Mouse (Mus musculus): ENCODE data around the gene Fbxo36.

Gene Fbxo36

DNA sequence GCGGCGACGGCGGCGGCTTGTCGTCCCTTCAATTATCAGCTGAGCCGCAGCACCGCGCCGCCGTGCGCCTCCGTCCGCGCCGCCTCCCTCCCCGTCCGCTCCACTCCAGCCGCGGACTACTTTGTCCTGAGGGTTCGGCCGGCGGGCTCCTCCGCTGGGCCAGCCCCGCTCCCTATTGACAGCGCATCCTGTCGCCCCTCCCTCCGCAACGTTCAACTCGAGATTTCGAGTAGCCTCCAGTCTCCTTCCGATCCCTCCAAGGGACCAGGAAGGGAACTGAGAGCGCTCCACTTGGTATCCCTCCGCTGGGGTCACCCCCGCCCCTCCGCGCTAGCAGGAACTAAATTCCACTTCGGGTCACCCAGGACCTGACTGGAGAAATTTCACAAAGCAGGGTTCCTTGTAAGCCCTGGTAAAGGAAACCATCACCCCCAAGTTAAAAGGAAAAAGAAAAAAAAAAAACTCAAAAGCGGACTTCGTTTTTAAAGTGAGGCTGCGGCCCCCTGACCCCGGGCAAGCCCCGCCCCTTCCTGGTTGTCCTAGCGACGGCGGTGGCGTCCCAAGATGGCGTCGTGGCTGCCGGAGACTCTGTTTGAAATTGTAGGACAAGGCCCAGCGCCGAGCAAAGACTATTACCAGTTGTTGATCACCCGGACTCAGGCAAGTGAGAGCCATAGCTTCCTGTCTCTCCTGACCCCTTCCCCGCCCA lies at the start of gene Fbxo36:
TSS of gene Fbxo36 (plus strand) at position 533 of the 709 bp plus-strand sequence.
- DNase-seq (ENCODE audit: low read depth, low spot score) = peak; percentile 79

DNA sequence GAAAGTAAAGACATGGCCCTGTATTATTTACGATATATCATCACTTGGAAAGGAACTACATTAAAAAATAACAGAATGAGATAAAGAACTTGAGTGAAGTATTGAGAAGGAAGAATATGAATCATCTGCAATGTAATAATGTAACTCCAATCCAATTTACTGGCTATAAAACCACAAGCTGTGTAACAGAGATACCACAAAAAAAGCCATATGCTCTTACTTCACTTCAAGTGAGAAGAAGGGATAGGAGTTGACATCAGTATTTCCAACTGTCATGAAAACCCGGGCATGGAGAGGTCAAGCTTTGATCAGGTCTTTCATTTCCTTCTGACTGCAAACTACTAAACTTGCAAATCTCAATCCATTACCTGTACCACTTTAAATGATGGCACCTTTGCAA lies 48.2 kb upstream of the Fbxo36 start:
- no peak for DNase-seq (ENCODE audit: low read depth, low spot score)

DNA sequence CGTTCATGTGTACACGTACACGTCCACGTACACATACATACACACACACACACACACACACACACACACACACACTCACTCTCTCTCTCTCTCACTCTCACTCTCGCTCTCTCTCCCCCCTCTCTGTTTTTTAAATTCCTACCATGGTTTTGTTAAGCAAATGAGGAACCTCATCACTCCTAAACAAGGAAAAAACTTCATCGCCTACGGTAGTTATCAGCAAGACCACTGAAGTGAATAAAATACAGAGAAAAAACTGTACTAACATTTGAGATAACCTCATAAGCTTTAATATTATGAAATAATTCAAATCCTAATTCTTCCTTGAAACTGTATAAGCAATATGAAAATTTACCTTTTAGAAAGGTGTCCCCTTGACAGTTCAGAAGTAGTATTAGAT lies 44.3 kb upstream of the Fbxo36 start:
- no peak for DNase-seq (ENCODE audit: low read depth, low spot score)

DNA sequence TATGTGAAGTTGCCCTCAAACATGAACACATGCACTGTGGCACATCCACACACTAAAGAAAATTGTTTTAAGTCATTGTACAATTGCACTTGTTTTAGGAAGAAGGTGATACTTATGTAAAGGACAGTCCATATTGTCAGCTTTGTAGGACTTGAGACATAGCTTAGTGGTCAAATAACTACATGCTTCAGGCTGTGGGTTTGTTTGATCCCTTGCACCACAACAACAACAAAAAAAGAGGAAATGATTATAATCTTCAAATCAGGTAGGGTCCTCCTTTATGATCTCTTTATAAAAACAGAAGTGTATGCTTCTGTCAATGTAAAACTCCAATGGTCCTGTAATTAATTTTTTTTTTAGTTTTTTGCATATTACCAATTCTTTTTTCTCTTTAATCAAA lies 40.5 kb upstream of the Fbxo36 start:
- DNase-seq (ENCODE audit: low read depth, low spot score) = no peak

DNA sequence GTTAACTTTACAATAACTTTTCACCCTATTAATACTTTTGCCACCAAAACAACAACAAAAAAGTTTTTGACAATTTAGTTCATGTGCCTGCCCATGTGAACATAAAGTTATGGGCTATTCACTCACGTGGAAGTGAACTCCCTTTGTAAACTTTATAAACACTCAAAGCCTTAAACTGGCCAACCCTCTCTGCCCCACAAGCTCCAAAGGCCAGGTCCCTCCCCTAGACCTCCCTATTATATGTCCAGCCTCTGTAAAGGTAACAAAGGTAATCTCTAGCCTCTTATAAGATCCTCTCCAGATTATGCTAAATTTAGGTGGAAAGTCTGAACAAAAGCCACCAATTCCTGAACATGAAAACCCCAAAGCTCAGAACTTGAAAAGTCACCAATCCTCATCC lies 35.9 kb upstream of the Fbxo36 start:
- no peak for DNase-seq (ENCODE audit: low read depth, low spot score)

DNA sequence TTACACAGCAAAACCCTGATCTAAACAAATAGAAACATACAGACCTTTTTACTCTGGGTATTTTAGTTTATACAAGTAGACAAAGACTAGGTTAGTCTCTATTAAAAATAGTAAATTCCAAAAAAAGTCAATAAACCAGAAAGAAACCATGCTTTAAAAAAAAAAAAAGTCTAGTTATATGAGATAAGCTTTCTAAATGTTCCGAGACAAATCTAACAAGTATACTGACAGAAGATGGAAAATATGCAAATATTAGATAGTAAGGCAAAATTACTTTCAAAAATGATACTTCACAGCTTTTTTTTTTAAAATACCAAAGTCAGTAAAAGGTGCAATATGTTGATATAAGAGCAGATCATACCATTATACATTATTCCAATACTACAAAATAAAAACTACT lies 22.0 kb upstream of the Fbxo36 start:
- DNase-seq (ENCODE audit: low read depth, low spot score) = no peak

DNA sequence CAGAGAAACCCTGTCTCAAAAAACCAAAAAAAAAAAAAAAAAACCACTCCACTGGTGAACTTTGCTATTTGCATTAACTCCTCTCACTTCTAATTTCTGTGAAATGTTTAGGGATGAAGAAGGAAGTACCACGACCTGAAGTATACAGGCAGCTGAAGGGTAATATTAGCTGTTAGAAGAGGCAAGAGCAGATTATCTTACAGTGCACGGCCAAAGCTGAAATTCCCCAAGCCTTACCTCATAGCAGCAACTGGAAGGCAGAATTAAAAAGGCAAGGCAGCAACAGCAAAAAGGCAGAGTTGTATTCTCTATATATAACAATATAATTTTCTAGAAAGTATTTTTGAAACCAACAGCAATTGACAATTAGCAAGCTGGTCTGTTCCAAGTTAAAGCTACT lies 14.6 kb upstream of the Fbxo36 start:
- no peak for DNase-seq (ENCODE audit: low read depth, low spot score)

DNA sequence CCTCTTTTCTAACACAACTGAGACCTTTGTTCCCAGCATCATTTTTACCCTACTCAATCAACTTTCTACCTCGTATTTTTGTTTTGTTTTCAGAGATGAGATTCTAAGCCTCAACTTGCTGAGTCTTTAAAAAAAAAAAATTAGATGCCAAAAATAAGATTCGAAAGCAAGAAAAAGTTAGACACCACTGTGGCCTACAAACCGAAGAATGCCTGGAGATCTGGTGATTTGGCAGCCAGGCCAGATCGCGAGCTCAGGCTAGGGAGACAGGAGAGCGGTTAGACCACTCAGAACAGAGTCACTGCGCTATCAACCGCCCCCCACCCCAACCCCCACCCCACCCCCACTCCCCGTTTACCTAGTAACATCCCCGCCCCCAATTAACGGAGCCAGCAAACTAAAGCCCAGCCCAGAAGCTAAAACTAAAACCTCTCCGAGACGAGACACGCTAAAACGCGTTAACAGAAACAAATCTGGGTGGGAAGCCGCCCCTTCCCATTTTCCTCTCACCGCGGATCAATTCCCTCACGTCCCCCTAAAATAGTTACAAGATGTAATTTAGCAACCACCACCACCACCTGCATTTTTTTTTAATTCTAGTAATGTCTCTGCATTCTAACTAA lies 2.0 kb upstream of the Fbxo36 start:
- no peak for DNase-seq (ENCODE audit: low read depth, low spot score)

DNA sequence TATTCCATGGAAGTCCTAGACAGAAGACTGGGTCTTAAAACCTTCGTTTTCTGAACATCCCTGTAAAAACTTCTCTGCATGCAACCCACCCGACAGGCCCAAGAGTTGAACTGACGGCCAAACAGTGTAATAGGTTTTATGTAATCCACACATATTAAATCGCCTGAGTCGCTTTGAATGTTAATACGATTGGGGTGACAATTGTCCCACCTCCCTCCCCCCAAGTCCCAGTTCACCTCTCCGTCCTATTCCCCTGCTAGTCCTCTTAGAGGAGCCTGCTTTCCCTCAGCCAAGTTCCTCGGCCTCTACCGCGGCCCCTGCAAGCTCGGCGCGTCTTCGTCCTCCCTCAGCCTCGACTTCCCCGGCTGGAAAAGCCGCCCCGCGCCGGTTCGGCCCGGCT lies 1.5 kb upstream of the Fbxo36 start:
- peak; percentile 26 for DNase-seq (ENCODE audit: low read depth, low spot score)

DNA sequence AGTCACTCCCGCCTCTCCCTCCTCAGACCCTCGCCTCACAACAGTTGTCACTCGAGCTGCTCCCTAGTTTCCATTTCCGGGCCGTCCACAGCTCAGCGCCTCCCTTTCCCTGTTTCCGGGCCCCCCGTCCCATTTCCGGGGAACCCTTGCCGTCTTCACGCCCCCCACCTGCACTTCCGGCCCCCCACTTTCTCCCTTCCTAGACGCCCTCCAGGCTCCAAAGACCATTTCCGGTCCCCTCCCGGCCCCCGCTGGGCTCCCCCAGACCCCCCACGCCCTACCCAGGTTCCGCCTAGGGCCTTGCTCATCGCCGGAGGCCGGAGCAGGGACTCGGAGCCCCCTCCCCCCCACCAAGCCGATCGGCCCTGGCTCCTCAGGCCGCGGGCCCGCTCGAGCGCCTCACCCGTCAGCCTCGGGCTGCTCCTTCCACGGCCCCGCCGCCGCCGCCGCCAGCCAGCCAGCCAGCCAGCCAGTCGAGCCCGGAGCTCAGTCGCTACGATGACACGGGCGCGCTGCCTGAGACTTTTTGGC lies 955 bp upstream of the Fbxo36 start:
- no peak for DNase-seq (ENCODE audit: low read depth, low spot score)

DNA sequence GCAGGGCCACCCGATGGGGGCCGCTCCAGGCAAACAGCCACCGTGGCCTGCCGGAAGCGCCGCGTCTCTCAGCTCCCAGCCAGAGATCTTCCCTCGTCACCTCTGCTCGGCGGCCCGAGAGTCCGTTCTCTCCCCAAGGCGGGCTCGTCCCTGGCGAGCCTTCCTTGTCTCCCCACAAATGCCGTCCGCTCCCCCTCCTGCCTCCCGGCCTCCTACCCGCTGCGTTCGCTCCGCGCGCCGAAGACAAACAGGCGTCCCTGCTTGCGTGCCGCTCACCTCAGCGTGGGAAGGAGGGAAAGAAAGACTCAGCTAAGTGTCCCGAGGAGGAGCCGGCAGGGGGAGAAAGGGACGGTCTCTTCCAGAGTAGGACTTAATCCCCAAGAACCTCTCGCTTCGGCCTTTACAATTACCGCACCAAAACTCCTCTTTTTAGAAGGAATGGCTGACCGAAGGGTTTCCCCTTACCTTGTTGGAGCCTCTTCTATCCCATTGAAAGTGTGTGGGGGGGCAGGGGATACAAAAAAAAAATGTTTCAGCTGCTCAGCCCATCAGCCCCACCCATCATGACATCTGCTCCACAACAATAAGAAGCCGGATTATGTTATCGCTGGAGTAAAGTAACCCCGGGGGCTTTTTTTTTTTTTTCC lies 500 bp downstream of the Fbxo36 start, which contains the start of gene Trip12:
TSS of gene Trip12 (minus strand) at position 499 of the 647 bp plus-strand sequence.
- no peak for DNase-seq (ENCODE audit: low read depth, low spot score)

DNA sequence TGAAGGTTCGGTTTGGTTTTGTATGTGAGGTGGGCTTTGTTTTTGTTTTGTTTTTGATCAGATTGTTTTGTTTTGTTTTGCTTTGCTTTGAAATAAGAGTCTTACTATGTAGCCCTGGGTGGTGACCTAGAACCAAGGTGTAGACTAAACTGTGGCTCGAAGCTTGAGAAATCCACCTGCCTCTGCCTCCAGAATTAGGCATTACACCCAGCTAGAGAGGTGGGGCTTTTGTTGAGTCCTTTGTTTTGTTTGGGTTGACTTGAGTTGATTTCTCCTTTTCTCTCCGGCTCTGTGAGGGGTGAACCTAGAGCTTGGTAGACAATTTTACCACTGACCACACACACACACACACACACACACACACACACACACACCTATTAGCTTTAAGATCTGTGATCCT lies 1.4 kb downstream of the Fbxo36 start:
- no peak for DNase-seq (ENCODE audit: low read depth, low spot score)

DNA sequence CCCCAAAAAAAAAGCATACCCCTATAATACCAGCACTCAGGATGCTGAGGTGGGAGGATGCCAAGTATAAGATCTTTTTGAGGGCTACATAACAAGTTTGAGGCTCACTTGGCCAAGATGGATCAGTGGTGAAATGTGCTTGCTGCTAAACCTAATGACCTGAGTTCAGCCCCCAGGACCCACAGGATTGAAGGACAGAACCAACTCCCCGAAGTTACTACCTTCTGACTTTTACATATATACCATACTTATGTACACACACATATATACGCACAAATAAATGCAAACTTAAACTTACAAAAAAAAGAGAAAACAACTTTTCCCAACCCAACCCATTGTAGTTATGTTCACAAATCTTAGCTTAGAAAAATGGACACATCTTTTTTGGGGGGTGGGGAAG lies 3.7 kb downstream of the Fbxo36 start:
- DNase-seq (ENCODE audit: low read depth, low spot score) = no peak

DNA sequence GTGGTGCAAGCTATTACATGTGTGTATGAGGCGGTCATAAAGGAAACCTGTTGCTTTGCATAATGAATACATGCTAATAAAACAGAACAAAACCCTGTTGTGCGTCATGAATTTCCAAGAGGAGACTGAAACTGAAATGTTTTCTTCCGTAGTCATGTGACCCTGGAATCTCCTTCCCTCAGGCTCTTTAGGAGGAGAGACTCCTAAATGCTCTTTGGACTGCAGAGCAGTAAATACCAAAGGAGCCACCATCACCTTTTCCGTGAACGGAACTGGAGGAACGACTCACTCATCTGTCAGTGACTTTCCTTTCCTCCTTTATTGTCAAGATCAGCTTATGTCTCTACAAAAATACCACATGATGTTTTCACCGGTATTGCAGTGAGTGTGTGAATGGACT lies 8.1 kb downstream of the Fbxo36 start:
- DNase-seq (ENCODE audit: low read depth, low spot score) = no peak

DNA sequence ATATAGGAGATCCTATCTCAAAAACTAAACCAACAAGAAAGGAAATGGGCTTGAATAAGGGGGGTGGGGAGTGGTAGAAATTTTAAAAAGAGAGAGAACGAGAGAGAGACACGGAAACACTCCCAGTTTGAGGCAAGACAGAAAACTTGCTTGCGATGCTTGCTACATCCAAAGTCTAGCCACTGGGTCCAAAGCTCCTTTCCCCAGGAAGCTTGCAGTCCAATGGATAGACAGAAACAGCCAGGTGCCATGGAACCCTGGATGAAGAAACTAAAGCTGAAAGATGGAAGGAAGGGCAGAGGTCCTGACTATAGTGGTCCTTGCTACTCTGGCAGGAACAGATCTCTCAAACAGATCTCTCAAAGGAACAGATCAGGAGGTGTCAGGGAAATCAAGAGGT lies 8.7 kb downstream of the Fbxo36 start:
- DNase-seq (ENCODE audit: low read depth, low spot score) = no peak

DNA sequence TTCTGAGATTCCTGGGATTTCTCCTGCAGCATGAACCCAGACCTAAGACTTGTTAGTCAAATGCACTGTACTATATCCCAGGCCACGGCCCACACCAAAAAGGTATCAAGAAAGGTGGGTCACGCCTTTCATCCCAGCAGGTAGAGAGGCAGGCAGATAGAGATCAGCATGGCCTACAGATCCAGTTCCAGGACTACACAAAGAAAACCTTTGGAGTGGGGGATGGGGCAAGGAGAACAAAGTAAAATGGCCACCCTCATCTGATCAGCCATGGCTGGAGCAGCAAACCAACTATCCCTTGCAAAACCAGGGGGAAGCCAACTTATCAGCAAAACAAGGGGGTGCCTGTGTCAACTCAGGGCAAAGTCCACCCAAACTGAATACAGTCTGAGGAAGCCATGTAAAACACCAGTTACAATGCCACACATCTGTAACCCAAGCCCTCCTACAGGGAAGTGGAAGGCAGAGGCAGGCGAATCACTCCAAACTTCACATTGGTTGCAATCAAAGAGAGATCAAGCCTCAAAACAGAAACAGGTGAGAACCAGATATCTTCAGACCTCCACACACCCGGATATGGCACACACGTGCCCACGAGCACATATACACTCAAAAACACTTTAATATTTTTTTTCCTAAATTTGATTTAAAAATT lies 9.3 kb downstream of the Fbxo36 start:
- DNase-seq (ENCODE audit: low read depth, low spot score) = no peak

DNA sequence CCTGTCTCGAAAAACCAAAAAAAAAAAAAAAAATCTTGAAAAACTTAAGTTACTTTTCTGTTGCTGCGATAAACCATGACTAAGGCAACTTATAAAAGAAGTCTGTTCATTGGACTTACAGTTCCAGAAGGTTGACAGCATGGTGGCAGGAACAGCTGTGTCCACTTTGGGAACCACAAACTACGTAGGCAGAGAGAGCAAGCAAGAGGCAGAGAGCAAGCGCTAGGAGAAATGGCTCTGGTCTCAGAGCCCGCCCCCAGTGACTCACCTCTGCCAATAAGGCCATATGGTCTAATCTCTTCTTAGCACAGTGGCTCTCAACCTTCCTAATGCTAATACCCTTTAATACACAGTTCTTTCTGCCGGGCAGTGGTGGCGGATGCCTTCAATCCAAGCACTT lies 10.2 kb downstream of the Fbxo36 start:
- no peak for DNase-seq (ENCODE audit: low read depth, low spot score)

DNA sequence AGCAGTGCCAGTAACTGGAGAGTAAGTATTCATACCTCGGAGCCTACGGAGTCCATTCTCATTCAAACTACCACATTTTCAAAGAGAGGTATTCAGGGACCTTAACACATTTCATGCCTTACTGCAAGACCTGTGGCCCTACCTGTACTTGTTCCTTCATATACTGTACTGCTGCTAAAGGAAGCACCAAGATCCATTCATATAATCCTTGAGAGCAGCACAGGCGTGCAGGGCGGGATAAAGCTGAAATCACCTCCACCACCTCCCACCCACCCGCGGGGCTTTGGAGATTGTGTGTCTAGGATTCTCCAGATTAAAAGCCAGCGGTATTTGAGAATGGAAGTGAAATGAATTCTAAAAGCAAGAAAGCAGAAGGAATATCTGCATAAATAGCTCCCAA lies 10.8 kb downstream of the Fbxo36 start:
- DNase-seq (ENCODE audit: low read depth, low spot score) = no peak

DNA sequence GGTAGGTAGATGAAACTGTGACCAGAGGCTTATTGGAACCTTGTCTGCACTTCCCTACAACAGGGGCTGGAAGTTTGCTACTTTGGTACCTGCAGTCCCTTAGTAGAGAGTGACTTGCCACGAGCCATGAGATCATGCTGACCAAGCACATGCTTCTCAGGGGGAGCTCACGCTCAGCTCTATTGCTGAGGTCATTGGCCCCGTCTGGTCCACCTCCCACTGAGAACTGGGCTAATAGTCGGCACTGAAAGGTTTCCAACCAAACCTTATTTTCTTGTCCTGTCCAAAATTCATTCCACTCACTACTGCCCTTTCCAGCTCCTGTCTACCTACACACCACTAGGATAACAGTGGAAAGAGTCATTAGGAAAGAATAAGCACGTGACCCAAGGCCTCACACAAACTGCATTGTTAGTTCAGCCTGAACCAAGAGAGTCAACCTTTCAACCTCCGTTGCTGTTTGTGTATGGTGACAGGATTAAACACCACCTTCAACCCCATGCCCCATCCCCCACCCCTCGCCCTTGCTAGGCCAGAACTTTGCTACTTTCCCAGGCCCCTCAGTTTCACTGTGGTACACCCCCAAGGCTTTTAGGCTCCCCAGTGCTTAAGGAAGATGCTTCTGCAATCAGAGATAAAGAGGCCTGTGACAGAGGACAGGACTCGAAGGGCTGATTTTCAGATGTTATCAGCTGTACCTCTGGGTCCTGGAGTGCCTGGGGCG lies 12.0 kb downstream of the Fbxo36 start:
- DNase-seq (ENCODE audit: low read depth, low spot score) = no peak

DNA sequence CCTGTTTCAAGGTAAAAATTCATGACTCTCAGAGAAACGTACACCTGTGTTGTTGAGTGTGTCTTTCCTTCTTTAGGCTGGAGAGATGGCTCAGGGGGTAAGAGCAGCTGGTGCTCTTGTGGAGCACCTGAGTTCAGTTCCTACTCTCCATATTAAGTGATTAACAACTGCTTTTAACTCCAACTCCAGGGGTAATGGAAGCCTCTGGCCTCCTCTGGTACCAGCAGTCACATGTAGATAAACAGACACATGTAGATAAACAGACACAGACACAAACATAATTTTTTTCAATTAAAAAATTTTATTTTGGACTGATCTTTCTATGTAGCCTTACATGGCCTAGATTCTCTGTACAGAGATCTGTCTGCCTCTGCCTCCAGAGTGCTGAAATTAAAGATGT lies 14.1 kb downstream of the Fbxo36 start:
- DNase-seq (ENCODE audit: low read depth, low spot score) = no peak

DNA sequence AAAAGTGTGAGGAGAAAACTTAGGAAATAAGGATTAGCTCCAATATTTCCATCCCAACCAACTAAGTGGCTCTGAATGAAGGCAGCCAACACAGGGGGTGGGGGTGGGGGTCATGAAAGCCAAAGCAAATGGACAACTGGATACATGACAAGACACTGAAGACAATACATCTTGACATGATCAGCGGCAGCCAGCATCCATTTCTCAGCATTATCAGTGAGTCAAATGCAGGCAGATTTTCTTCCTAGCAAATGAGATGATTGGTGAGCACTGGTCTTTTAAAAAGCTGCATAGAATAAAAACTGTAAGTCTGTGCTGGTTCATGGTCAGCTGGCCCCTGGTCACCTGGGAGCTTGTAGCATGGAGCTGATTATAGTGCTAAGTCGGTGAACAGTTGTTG lies 15.3 kb downstream of the Fbxo36 start:
- no peak for DNase-seq (ENCODE audit: low read depth, low spot score)

DNA sequence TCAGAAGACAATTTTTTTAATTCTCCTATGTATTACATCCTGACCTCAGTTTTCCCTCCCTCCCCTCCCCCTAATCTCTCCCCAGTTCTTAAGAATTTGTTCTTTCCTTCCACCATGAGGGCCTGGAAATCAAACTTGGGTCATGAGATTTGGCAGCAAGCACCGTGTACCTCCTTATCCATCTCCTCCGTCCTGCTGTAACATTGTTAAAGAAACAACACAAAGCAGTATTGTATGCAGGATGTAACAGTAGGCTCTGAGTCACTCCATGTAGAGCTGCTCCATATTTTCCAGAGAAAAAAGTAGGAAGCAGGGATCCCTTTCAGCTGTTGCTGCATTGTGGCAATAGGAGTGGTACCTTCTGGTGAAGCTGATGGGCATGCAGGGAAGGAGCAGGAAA lies 16.1 kb downstream of the Fbxo36 start:
- DNase-seq (ENCODE audit: low read depth, low spot score) = no peak
